Mouse (Mus musculus): ENCODE data around the gene Prkce. TPM values are rescaled to one million over a fixed set of nuclear protein-coding genes. Genes with fewer than 3 reads are reported as not detected.
A peak's percentile ranks its signal among the peaks of the same experiment; 100 is the strongest.

The Prkce gene
- total and polyA plus RNA-seq, 2 experiments from 2014 or later, result 50.8 to 55.8 TPM

DNA sequence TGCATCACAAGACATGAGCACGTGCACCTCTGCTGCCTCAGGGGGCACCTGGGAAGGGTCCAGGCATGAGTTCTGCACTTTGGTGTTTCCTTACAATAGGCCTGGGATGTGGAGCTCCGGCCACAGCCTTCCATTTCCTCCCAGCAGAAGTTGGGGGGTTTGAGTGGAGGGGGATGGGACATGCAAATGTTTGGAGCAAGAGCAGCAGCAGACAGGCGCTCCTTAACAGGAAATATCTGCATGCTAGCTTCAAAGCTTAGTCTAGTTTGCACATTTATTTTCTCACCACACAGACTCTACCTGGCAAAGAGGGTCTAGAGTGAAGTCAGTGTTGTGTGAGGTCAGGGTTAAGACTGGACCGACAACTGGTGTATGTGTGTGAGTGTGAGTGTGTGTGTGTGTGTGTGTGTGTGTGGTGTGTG is 169.1 kb downstream of the Prkce start:
- 80% methylated on average over 4 of the region's 4 CpGs for WGBS

DNA sequence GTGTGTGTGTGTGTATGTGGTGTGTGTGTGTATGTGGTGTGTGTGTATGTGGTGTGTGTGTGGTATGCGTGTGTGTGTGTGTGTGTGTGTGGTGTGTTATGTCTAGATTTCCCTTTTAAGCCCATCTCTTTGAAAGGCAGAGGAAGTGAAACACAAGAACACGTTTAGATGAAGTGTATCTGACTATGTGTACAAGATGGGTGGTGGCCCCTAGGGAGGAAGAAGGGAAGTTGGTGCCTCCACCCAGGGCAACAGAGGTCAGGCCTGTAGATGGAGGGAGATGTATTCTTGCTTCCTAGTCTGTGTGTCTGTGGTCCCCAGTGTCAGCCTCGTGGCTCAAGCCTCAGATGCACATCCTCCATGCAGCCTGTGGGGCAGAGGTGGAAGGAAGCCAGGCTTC is 169.5 kb downstream of the Prkce start:
- Histone ChIP-seq H3K27ac (no peak overlapping the region), H3K4me3 (ENCODE audit: low read length) (no peak overlapping the region), H3K36me3 (ENCODE audit: insufficient read depth, low read length) (no peaks in the 10 kb centered on the region), H3K9me3 (ENCODE audit: low read length) (no peaks in the 10 kb centered on the region), H3K27me3 (ENCODE audit: insufficient read depth, low read length) (no peaks in the 10 kb centered on the region), H3K4me2 (ENCODE audit: low read depth, low read length) (no peak overlapping the region), H3K9ac (replicated peaks; ENCODE audit: low read length) (no peak overlapping the region), H3K4me1 (ENCODE audit: insufficient read depth, low read length) (no peaks in the 10 kb centered on the region)
- ATAC-seq, result no peak
- no peak for TF ChIP-seq CTCF (IDR thresholded peaks at IDR 0.05; ENCODE audit: low read depth)
- WGBS, result 86% methylated on average over 3 of the region's 3 CpGs
- no peak for DNase-seq (ENCODE audit: low spot score)

More for the DNA sequence above, 169.1 kb downstream of the Prkce start:
- Histone ChIP-seq H3K27me3 (ENCODE audit: insufficient read depth, low read length) (no peaks in the 10 kb centered on the region), H3K4me3 (ENCODE audit: low read length) (no peak overlapping the region), H3K4me1 (ENCODE audit: insufficient read depth, low read length) (no peaks in the 10 kb centered on the region), H3K36me3 (ENCODE audit: insufficient read depth, low read length) (no peaks in the 10 kb centered on the region), H3K9me3 (ENCODE audit: low read length) (no peaks in the 10 kb centered on the region), H3K9ac (replicated peaks; ENCODE audit: low read length) (no peak overlapping the region), H3K4me2 (ENCODE audit: low read depth, low read length) (no peak overlapping the region), H3K27ac (no peak overlapping the region)
- TF ChIP-seq CTCF (IDR thresholded peaks at IDR 0.05; ENCODE audit: low read depth), result no peak
- no peak for ATAC-seq
- DNase-seq (ENCODE audit: low spot score), result no peak

DNA sequence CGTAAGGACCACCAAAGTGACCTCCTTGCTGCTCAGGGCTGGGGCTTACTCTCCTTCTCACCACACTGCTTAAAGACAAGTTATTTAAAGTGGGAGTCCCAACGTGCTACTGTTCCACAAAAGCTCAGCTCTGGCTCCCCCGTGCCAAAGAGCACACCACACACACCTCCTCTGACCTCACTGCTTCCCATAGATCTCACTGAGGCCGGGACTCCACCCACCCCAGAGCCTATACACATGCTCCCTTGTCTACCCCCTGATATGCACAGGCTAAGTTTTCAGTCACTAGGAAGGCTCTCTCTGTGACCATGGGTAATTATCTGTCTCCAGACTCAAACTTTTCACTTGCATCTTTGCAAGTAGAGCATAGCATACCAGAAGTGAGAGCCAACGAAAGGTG is 170.7 kb downstream of the Prkce start:
- ATAC-seq (no peak), DNase-seq (ENCODE audit: low spot score) (no peak)
- WGBS, result 85% methylated on average over 5 of the region's 5 CpGs
- Histone ChIP-seq H3K9me3 (ENCODE audit: low read length) (no peaks in the 10 kb centered on the region), H3K27ac (no peak overlapping the region), H3K9ac (replicated peaks; ENCODE audit: low read length) (no peak overlapping the region), H3K27me3 (ENCODE audit: insufficient read depth, low read length) (no peaks in the 10 kb centered on the region), H3K36me3 (ENCODE audit: insufficient read depth, low read length) (no peaks in the 10 kb centered on the region), H3K4me3 (ENCODE audit: low read length) (no peak overlapping the region), H3K4me1 (ENCODE audit: insufficient read depth, low read length) (no peaks in the 10 kb centered on the region), H3K4me2 (ENCODE audit: low read depth, low read length) (no peak overlapping the region)
- TF ChIP-seq CTCF (IDR thresholded peaks at IDR 0.05; ENCODE audit: low read depth), result no peak

DNA sequence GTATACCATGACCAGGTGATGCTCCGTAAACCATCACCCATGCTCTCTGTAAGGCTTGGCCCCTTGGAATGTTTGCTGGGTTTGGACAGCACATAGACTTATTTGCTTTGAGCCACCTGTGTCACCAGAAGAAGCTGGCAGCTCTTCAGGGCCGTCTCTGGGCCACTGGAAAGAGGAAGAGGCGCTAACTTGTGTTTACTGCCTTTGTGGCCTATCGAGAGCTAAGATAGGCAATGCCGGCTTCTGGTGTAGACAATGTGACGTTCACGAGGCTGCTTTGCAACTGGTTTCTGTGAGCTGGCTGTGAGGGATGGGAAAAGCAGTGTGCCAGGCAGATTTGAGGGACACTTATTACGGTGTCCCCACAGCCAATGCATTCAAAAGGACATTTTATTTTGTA is 176.4 kb downstream of the Prkce start:
- no peak for DNase-seq (ENCODE audit: low spot score)
- Histone ChIP-seq H3K36me3 (ENCODE audit: insufficient read depth, low read length) (no peaks in the 10 kb centered on the region), H3K9ac (replicated peaks; ENCODE audit: low read length) (no peak overlapping the region), H3K27ac (no peak overlapping the region), H3K4me1 (ENCODE audit: insufficient read depth, low read length) (no peaks in the 10 kb centered on the region), H3K4me3 (ENCODE audit: low read length) (no peak overlapping the region), H3K27me3 (ENCODE audit: insufficient read depth, low read length) (no peaks in the 10 kb centered on the region), H3K9me3 (ENCODE audit: low read length) (no peaks in the 10 kb centered on the region), H3K4me2 (ENCODE audit: low read depth, low read length) (no peak overlapping the region)
- TF ChIP-seq CTCF (IDR thresholded peaks at IDR 0.05; ENCODE audit: low read depth), result no peak
- ATAC-seq, result no peak
- 75% methylated on average over 8 of the region's 8 CpGs for WGBS

DNA sequence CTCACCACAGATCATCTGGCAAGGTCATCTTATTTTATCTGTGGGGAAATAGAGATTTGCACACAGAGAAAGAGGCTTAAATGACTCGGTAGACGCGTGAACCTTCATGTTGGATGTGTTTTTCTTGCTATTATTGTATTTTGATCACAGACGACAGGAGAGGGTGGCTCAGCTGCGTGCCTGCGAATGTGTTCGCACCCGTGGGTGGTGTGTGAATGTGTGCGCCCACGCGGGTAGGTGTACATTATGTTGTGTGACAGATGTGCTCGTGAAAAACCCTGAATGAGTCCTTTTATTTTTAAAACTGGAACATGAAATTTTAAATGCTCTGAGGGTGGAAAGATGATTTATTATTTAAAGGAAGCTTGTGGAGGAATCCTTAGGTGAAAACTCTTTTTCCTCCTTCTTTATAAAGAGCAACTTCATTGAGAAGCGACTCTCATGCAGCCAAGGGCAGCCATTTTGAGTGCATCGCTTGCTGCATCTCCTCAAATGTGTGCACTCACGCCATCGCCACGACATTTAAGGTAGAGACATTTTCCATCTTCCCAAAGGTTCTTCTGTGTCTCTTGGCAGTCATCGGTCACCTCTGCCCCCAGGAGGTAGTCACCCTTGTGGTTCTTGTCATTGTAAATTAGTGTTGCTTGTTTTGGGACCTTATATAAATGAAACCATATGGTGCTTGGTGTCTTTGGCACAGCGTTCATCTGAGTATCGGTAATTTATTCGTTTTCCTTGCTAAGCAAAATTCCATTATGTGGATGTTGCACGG is 177.8 kb downstream of the Prkce start:
- no peaks in the 10 kb centered on the region for H3K9me3 ChIP-seq (ENCODE audit: low read length)
- no peak for ATAC-seq
- H3K36me3 ChIP-seq (ENCODE audit: insufficient read depth, low read length), result no peaks in the 10 kb centered on the region
- no peak for TF ChIP-seq CTCF (IDR thresholded peaks at IDR 0.05; ENCODE audit: low read depth)
- H3K27ac ChIP-seq, result no peak overlapping the region
- 71% methylated on average over 22 of the region's 22 CpGs for WGBS
- peaks cover 4% of the 10 kb centered on the region for H3K4me1 ChIP-seq (ENCODE audit: insufficient read depth, low read length)
- no peak overlapping the region for H3K9ac ChIP-seq (replicated peaks; ENCODE audit: low read length)
- no peak overlapping the region for H3K4me2 ChIP-seq (ENCODE audit: low read depth, low read length)
- H3K4me3 ChIP-seq (ENCODE audit: low read length), result no peak overlapping the region
- H3K27me3 ChIP-seq (ENCODE audit: insufficient read depth, low read length), result no peaks in the 10 kb centered on the region
- peak; percentile 39 for DNase-seq (ENCODE audit: low spot score)

DNA sequence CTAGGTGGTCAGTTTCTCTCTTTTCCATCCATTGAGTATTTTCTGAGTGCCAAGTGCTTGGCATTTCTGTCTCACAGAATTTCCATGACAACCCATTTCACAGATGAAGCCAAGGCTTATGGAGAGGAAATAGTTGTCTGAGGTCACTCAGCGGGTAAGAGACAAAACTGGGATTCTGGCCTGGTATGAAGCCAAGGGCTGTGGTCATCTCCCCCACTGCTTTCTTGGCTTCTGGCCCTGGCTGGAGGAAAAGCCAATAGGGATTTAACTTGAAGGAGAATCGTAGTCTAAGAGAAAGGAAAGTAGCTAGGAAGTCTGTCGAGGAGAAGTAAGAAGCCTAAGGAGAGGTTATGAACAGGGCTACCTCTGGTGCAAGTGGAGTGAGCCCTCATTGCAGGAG is 182.7 kb downstream of the Prkce start:
- TF ChIP-seq CTCF (IDR thresholded peaks at IDR 0.05; ENCODE audit: low read depth), result no peak
- Histone ChIP-seq H3K36me3 (ENCODE audit: insufficient read depth, low read length) (no peaks in the 10 kb centered on the region), H3K4me1 (ENCODE audit: insufficient read depth, low read length) (peaks cover 23% of the 10 kb centered on the region), H3K27me3 (ENCODE audit: insufficient read depth, low read length) (no peaks in the 10 kb centered on the region), H3K27ac (peak overlapping the region; percentile 76), H3K4me2 (ENCODE audit: low read depth, low read length) (peak overlapping the region; percentile 45), H3K4me3 (ENCODE audit: low read length) (no peak overlapping the region), H3K9ac (replicated peaks; ENCODE audit: low read length) (no peak overlapping the region), H3K9me3 (ENCODE audit: low read length) (no peaks in the 10 kb centered on the region)
- 36% methylated on average over 3 of the region's 3 CpGs for WGBS
- ATAC-seq (peak; percentile 41; the same call in 1 of the 2 replicates), DNase-seq (ENCODE audit: low spot score) (peak; percentile 71)

DNA sequence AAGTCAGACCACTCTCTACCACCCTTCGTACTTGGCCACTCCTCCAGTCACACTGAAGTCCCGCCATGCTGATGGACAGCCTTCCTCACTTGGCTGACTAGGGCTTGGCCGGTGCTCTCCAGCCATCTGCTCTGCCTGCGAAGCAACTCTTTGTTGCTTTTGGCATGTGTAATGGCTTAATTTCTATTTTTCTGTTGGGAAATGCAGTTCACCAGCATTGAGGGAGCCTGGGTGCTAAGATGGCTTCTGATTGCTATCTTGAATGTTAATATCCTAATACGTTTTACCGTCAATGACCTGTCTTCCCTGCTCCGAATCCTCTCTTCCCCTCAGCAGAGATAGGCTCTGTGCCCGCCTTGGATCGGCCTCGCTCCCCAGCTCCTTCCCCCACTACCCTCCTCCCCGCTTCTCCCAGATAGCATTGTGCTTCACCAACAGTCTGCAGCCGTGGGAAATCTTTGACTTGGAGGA is 183.2 kb downstream of the Prkce start:
- TF ChIP-seq CTCF (IDR thresholded peaks at IDR 0.05; ENCODE audit: low read depth), result no peak
- WGBS, result 27% methylated on average over 12 of the region's 12 CpGs
- H3K4me2 ChIP-seq (ENCODE audit: low read depth, low read length), result peak overlapping the region; percentile 45

More for the DNA sequence above, 183.2 kb downstream of the Prkce start:
- no peak overlapping the region for H3K4me3 ChIP-seq (ENCODE audit: low read length)
- DNase-seq (ENCODE audit: low spot score) (peak; percentile 59), ATAC-seq (peak; percentile 60)
- peak overlapping the region; percentile 76 for H3K27ac ChIP-seq
- H3K9ac ChIP-seq (replicated peaks; ENCODE audit: low read length), result no peak overlapping the region
- peaks cover 24% of the 10 kb centered on the region for H3K4me1 ChIP-seq (ENCODE audit: insufficient read depth, low read length)
- no peaks in the 10 kb centered on the region for H3K9me3 ChIP-seq (ENCODE audit: low read length)
- no peaks in the 10 kb centered on the region for H3K27me3 ChIP-seq (ENCODE audit: insufficient read depth, low read length)
- H3K36me3 ChIP-seq (ENCODE audit: insufficient read depth, low read length), result no peaks in the 10 kb centered on the region
